Mouse (Mus musculus): ENCODE measurements around the gene Ism1. TPM values are rescaled to one million over a fixed set of nuclear protein-coding genes. Genes with fewer than 3 reads are reported as not detected.

The Ism1 gene
- polyA plus RNA-seq, 1 experiment from 2014 or later, result 0.14 TPM

- H3K36me3 ChIP-seq, result no peaks in the 10 kb centered on the region
- H3K27ac ChIP-seq, result no peak overlapping the region
- 49% methylated on average over 3 of the region's 3 CpGs for WGBS (ENCODE audit: insufficient replicate concordance)
- no peaks in the 10 kb centered on the region for H3K9me3 ChIP-seq (replicated peaks)
- H3K27me3 ChIP-seq (replicated peaks), result no peaks in the 10 kb centered on the region
- H3K4me1 ChIP-seq, result no peaks in the 10 kb centered on the region
- H3K4me2 ChIP-seq, result no peak overlapping the region
- no peak overlapping the region for H3K4me3 ChIP-seq
- no peak overlapping the region for H3K9ac ChIP-seq
- ATAC-seq, result no peak
These were observed 100.3 kb downstream of the Ism1 start for GRCm38 (mm10) chr2:139778283-139778682.

GRCm38 (mm10) chr2:139783318-139783850 lies 105.4 kb downstream of the Ism1 start:
- no peaks in the 10 kb centered on the region for H3K9me3 ChIP-seq (replicated peaks)
- no peak overlapping the region for H3K4me3 ChIP-seq
- no peak overlapping the region for H3K4me2 ChIP-seq
- no peaks in the 10 kb centered on the region for H3K4me1 ChIP-seq
- ATAC-seq, result no peak
- 74% methylated on average over 8 of the region's 8 CpGs for WGBS (ENCODE audit: insufficient replicate concordance)
- no peak overlapping the region for H3K27ac ChIP-seq
- H3K9ac ChIP-seq, result no peak overlapping the region
- no peaks in the 10 kb centered on the region for H3K27me3 ChIP-seq (replicated peaks)
- H3K36me3 ChIP-seq, result no peaks in the 10 kb centered on the region

- ATAC-seq, result no peak
- 51% methylated on average over 1 of the region's 1 CpGs for WGBS (ENCODE audit: insufficient replicate concordance)
These were observed 106.5 kb downstream of the Ism1 start for GRCm38 (mm10) chr2:139784465-139784864.

GRCm38 (mm10) chr2:139784946-139785345 lies 107.0 kb downstream of the Ism1 start:
- WGBS (ENCODE audit: insufficient replicate concordance), result 58% methylated on average over 2 of the region's 2 CpGs
- Histone ChIP-seq H3K9ac (no peak overlapping the region), H3K9me3 (replicated peaks) (no peaks in the 10 kb centered on the region), H3K27ac (no peak overlapping the region), H3K4me3 (no peak overlapping the region), H3K27me3 (replicated peaks) (no peaks in the 10 kb centered on the region), H3K4me2 (no peak overlapping the region), H3K4me1 (no peaks in the 10 kb centered on the region), H3K36me3 (no peaks in the 10 kb centered on the region)
- ATAC-seq, result no peak

More at GRCm38 (mm10) chr2:139784465-139784864, 106.5 kb downstream of the Ism1 start:
- no peak overlapping the region for H3K27ac ChIP-seq
- no peaks in the 10 kb centered on the region for H3K36me3 ChIP-seq
- no peak overlapping the region for H3K4me2 ChIP-seq
- no peak overlapping the region for H3K9ac ChIP-seq
- H3K9me3 ChIP-seq (replicated peaks), result no peaks in the 10 kb centered on the region
- H3K27me3 ChIP-seq (replicated peaks), result no peaks in the 10 kb centered on the region
- no peaks in the 10 kb centered on the region for H3K4me1 ChIP-seq
- H3K4me3 ChIP-seq, result no peak overlapping the region

- Histone ChIP-seq H3K9me3 (replicated peaks) (no peaks in the 10 kb centered on the region), H3K27me3 (replicated peaks) (no peaks in the 10 kb centered on the region), H3K9ac (no peak overlapping the region), H3K4me1 (no peaks in the 10 kb centered on the region), H3K4me2 (no peak overlapping the region), H3K4me3 (no peak overlapping the region), H3K27ac (no peak overlapping the region), H3K36me3 (no peaks in the 10 kb centered on the region)
- WGBS (ENCODE audit: insufficient replicate concordance), result 60% methylated on average over 4 of the region's 4 CpGs
- ATAC-seq, result no peak
These were observed 110.7 kb downstream of the Ism1 start for GRCm38 (mm10) chr2:139788658-139789057.

GRCm38 (mm10) chr2:139792345-139793120 lies 114.6 kb downstream of the Ism1 start:
- 77% methylated on average over 9 of the region's 9 CpGs for WGBS (ENCODE audit: insufficient replicate concordance)

GRCm38 (mm10) chr2:139804041-139804440 lies 126.1 kb downstream of the Ism1 start:
- 56% methylated on average over 7 of the region's 7 CpGs for WGBS (ENCODE audit: insufficient replicate concordance)
- H3K4me1 ChIP-seq, result no peaks in the 10 kb centered on the region
- H3K9me3 ChIP-seq (replicated peaks), result no peaks in the 10 kb centered on the region
- no peak overlapping the region for H3K27ac ChIP-seq
- ATAC-seq, result no peak
- H3K27me3 ChIP-seq (replicated peaks), result no peaks in the 10 kb centered on the region
- H3K36me3 ChIP-seq, result no peaks in the 10 kb centered on the region
- no peak overlapping the region for H3K4me2 ChIP-seq
- H3K4me3 ChIP-seq, result no peak overlapping the region
- no peak overlapping the region for H3K9ac ChIP-seq

More at GRCm38 (mm10) chr2:139792345-139793120, 114.6 kb downstream of the Ism1 start:
- no peak for ATAC-seq
- Histone ChIP-seq H3K27me3 (replicated peaks) (no peaks in the 10 kb centered on the region), H3K9ac (no peak overlapping the region), H3K27ac (no peak overlapping the region), H3K4me1 (no peaks in the 10 kb centered on the region), H3K4me2 (no peak overlapping the region), H3K36me3 (no peaks in the 10 kb centered on the region), H3K9me3 (replicated peaks) (no peaks in the 10 kb centered on the region), H3K4me3 (no peak overlapping the region)

GRCm38 (mm10) chr2:139807887-139808286 lies 129.9 kb downstream of the Ism1 start:
- Histone ChIP-seq H3K4me1 (no peaks in the 10 kb centered on the region), H3K36me3 (no peaks in the 10 kb centered on the region), H3K4me2 (no peak overlapping the region), H3K9me3 (replicated peaks) (no peaks in the 10 kb centered on the region), H3K27ac (no peak overlapping the region), H3K9ac (no peak overlapping the region), H3K27me3 (replicated peaks) (no peaks in the 10 kb centered on the region), H3K4me3 (no peak overlapping the region)
- 73% methylated on average over 6 of the region's 6 CpGs for WGBS (ENCODE audit: insufficient replicate concordance)
- no peak for ATAC-seq

Other genes with a start within 250 kb of the Ism1 start
- gene Sptlc3, start 184.3 kb upstream of the Ism1 start, polyA plus RNA-seq (2016; fragmentation: Nextera tagmentation; extraction: Ambion mirVana), result not detected in 2 replicates